Mouse (Mus musculus) CD8-positive naive resting alpha-beta T cell, adult 57 days (primary cell): ENCODE data around the gene Gm28372. TPM values are rescaled to one million over a fixed set of nuclear protein-coding genes. Genes with fewer than 3 reads are reported as not detected.

ENCODE experiments used
- total RNA-seq: library from RNA; stranded (reverse); gene quantifications from one replicate; pipeline ENCODE4 v1.2.4, GENCODE M21; 2023

The Gm28372 gene
- total RNA-seq, result not detected

GRCm38 (mm10) chr2:130404939-130405338 is at the start of gene Gm28372, which contains the start of gene 1700020A23Rik:
Gene Gm28372 (plus strand): TSS chr2:130405239.
Gene 1700020A23Rik (plus strand): TSS chr2:130405259.

GRCm38 (mm10) chr2:130397186-130397985 is 7.7 kb upstream of the Gm28372 start, which contains the start of gene Cpxm1:
Gene Cpxm1 (minus strand): TSS chr2:130397574.

GRCm38 (mm10) chr2:130406178-130406577 is 1.1 kb downstream of the Gm28372 start, which contains the start of gene Tmem239:
Gene Tmem239 (plus strand): TSS chr2:130406478.

GRCm38 (mm10) chr2:130424126-130424853 is 19.3 kb downstream of the Gm28372 start, which contains the start of the genes Vps16 and Pced1a:
Gene Vps16 (plus strand): TSS chr2:130424339.
Gene Pced1a (minus strand): TSS chr2:130424701.

GRCm38 (mm10) chr2:130449794-130450433 is 44.9 kb downstream of the Gm28372 start, which contains the start of gene Ptpra:
Gene Ptpra (plus strand): TSS chr2:130450278.

Other genes with a start within 250 kb of the Gm28372 start
- 184 TPM for gene Snrpb, start 225.8 kb upstream of the Gm28372 start, total RNA-seq
- not detected for gene Tmc2, start 210.0 kb upstream of the Gm28372 start, total RNA-seq
- gene Nop56, start 130.8 kb upstream of the Gm28372 start, total RNA-seq, result 404 TPM
- gene Idh3b, start 120.7 kb upstream of the Gm28372 start, total RNA-seq, result 118 TPM
- gene Ebf4, start 110.1 kb upstream of the Gm28372 start, total RNA-seq, result not detected
- 0.67 TPM for gene Cpxm1, start 7.7 kb upstream of the Gm28372 start, total RNA-seq
- gene 1700020A23Rik, start within 50 bp of the Gm28372 start, total RNA-seq, result not detected
- not detected for gene Tmem239, start 1.2 kb downstream of the Gm28372 start, total RNA-seq
- gene Vps16, start 19.1 kb downstream of the Gm28372 start, total RNA-seq, result 166 TPM
- gene Pced1a, start 19.5 kb downstream of the Gm28372 start, total RNA-seq, result 25.7 TPM
- 118 TPM for gene Ptpra, start 45.0 kb downstream of the Gm28372 start, total RNA-seq
- 57.2 TPM for gene Mrps26, start 158.5 kb downstream of the Gm28372 start, total RNA-seq
- gene Oxt, start 170.9 kb downstream of the Gm28372 start, total RNA-seq, result not detected
- not detected for gene Avp, start 177.3 kb downstream of the Gm28372 start, total RNA-seq
- gene Fastkd5, start 224.8 kb downstream of the Gm28372 start, total RNA-seq, result 7.4 TPM
- 6.5 TPM for gene Ubox5, start 224.8 kb downstream of the Gm28372 start, total RNA-seq
- 3.7 TPM for gene Lzts3, start 237.6 kb downstream of the Gm28372 start, total RNA-seq